Mouse (Mus musculus) embryonic fibroblast, embryonic 13.5 days (primary cell): ENCODE results near the gene Celf1.

Experiments
- CTCF ChIP-seq: IDR thresholded peaks from 2 replicates; pipeline ENCODE4 v1.5.1; 2011; ENCODE audit warnings: mild to moderate bottlenecking, control low read depth, low read length, moderate library complexity, borderline replicate concordance; ENCODE audit not compliant: insufficient read depth
- POLR2A ChIP-seq: IDR thresholded peaks from 2 replicates; pipeline ENCODE4 v1.6.1; 2011; ENCODE audit warnings: low read depth, mild to moderate bottlenecking, control low read depth, low read length, moderate library complexity

GRCm38 (mm10) chr2:90950582-90951194, 10.5 kb downstream of the Celf1 start:
- TF ChIP-seq CTCF (no peak), POLR2A (no peak)
